Mouse (Mus musculus) adrenal gland (tissue): ENCODE results near the gene Chpf2.

Experiments
- intact Hi-C: fragments of 180-260 bp; cut with DNase I; formaldehyde crosslinking; loops from one replicate; pipeline ENCODE4 v1.15.1; 2025

Gene Chpf2

DNA sequence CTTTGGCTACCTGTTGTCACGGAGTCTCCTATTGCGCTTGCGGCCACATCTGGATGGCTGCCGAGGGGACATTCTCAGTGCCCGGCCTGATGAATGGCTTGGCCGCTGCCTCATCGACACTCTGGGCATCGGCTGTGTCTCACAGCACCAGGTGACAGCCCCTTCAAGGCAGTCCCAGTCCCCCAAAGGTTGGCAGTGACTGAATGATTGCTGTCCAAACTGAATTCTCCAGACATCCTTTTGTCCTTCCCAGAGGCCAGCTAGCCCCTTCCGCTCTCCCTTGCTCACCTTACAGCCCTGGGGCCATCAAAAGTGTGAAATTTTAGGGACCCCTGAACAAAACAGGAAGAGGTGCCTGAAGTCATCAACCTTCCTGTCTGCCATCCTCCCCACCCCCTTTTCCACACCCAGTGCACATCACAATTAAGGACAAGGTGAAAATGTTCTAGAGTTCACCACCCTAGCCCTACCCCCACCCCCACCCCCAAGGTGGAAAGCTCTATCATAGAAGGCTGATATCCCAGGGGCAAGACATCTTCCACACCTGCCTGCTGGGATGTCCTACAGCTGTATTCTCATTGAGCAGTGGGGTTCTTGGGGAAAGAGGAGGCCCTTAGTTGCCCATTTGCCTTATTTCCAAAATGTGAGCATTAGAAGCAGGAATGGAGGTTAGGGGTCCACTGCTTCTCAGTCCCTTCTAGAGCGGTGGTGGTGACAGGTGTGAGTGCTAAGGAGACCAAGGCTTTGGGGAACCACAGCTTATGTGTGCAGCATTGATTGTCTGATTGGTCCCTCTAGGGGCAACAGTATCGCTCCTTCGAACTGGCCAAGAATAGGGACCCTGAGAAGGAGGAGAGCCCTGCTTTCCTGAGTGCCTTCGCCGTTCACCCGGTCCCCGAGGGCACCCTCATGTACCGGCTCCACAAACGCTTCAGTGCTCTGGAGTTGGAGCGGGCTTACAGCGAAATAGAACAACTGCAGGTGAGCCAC, 3.3 kb downstream of the Chpf2 start:
- intact Hi-C loops, result loop anchor here (5.0 kb wide), 1 partner anchor 58 kb away; no protein-coding TSS in a partner anchor

DNA sequence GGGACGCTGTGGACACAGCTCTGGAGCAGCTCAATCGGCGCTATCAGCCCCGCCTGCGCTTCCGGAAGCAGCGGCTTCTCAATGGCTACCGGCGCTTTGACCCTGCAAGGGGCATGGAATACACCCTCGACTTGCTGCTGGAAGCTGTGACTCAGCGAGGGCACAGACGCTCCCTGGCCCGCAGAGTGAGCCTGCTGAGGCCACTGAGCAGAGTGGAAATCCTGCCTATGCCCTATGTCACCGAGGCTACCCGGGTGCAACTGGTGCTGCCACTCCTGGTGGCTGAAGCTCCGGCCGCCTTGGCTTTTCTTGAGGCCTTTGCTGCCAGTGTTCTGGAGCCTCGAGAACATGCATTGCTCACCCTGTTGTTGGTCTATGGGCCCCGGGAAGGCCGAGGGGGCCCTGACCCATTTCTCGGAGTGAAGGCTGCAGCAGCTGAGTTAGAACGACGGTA, 4.8 kb downstream of the Chpf2 start:
- intact Hi-C loops, result loop anchor here (5.0 kb wide), 1 partner anchor 59 kb away; no protein-coding TSS in a partner anchor

DNA sequence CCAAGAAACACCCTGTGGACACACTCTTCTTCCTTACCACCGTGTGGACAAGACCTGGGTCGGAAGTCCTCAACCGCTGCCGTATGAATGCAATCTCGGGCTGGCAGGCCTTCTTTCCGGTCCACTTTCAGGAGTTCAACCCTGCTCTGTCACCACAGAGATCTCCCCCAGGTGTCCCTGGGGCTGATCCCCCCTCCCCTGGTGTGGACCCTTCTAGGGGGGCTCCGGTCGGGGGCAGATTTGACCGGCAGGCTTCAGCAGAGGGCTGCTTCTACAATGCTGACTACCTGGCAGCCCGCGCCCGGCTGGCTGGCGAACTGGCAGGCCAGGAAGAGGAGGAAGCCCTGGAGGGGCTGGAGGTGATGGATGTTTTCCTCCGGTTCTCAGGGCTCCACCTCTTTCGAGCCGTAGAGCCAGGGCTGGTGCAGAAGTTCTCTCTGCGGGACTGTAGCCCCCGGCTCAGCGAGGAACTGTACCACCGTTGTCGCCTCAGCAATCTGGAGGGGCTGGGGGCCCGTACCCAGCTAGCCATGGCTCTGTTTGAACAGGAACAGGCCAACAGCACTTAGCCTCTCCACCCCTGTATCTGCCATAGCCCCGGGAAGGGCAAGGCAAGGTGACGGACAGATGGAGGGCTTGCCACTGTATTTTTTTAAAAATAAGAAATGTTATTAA, 5.4 kb downstream of the Chpf2 start:
- intact Hi-C loops, result loop anchor here (5.0 kb wide), 1 partner anchor 60 kb away; no protein-coding TSS in a partner anchor

DNA sequence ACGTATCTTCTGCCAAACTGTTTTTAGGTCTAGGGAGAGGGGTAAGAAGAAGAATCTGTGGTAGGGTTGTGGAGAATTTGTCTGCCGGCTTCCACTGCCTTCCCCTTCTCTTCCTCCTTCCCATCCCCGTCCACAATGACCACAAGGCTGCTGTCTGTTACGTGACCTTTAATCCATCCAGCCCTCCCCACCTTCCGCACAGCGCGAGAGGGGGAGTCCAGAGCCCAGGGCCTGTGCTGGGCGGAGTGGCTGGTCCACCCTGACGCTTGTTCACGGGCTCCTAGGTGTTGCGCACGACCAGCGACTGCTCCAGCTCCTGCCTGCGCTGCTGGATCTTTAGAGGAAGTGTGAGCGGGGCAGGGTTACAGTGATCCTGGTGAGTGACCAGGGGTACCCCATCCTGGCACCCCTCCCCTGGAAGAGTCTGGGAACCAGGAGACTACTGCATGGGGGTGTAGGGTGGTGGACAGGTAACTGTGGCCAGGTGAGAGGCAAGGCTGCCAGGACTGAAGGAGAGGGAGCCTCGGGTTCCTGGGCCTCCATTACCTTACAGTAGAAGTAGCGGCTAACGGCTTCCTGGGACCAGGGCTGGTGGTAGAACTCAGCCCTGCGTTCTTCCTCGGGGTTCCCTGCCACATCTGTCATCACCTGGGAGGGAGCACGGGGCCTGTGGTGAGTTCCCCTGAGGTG, 6.1 kb downstream of the Chpf2 start:
- intact Hi-C loops, result loop anchor here (5.0 kb wide), 1 partner anchor 60 kb away; no protein-coding TSS in a partner anchor

DNA sequence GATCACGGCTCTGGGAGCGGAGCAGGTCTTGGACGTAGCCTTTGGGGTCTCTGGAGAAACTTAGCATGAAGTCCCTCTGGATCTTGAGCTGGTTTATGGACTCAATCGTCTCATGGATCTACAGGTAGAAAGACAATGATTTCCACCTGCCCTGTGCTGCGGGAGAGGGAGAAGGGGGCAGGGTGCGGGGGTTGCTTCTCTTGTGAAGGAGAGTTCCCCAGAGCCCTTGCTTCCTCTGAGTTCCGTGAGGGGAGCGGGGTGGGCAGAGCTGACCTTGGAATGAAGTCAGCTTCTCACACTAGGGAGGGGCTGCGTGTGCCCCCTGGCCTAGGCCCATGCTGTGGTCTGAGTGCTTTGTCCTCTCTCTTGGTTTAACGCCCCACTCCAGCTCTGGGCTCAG, 6.7 kb downstream of the Chpf2 start:
- intact Hi-C loops, result loop anchor here (5.0 kb wide), 1 partner anchor 61 kb away; no protein-coding TSS in a partner anchor

DNA sequence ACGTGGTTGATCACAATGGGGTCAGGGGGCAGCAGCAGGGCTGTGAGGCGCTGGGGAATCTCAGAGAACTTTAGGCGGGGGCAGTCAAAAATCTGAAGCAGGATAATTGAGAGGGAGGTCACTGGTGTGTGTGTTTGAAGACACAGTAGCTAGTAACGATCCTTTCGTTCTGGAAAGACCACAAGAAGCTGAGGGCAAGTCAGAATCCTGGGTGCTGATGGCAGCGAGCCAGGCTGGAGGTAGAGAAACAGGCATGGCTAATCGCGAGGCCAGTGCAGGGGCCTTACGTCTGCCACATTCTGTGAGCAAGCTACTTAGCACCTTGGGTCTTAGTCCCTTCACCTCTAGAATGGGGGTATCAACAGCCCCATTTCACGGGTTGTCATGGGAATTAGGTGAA, 7.4 kb downstream of the Chpf2 start:
- intact Hi-C loops, result loop anchor here (5.0 kb wide), 1 partner anchor 62 kb away; no protein-coding TSS in a partner anchor

DNA sequence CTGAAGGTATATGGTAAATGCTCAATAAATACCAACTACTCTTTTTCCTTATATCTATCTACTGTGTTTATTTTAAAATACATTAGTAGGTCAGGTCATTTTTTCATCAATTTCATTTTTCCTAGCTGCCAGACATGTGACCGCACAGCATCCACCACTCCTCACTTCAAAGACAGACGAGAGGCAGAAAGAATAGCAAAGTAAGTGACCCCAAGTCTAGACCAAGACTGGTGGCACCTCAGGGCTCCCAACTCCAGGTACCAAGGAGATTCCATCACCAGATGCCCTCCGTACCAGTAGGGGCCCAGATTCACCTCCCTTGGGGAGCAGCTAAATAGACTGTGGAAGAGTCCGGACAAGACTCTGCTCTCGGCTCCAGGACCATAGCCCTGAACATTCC, 7.8 kb downstream of the Chpf2 start:
- intact Hi-C loops, result loop anchor here (5.0 kb wide), 1 partner anchor 62 kb away; no protein-coding TSS in a partner anchor

DNA sequence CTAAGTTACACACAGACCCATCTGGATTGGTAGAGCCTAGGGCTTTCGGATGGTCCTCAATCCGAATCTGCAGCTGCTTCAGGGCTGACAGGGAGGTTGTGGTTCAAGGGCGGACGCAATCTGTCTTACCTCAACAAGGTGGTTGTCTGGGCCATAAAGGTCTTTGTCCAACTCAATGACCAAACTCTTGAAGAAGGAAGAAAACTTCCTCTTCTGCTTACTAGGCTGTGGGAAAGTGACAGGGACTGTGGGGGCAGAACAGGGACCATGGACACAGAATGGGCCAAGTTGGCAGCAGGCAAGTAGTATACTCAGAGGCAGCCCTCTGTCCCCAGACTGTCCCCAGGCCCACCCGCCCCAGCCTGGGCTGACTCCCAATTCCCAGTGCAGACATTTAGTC, 8.7 kb downstream of the Chpf2 start:
- intact Hi-C loops, result loop anchor here (5.0 kb wide), 1 partner anchor 57 kb away; no protein-coding TSS in a partner anchor

DNA sequence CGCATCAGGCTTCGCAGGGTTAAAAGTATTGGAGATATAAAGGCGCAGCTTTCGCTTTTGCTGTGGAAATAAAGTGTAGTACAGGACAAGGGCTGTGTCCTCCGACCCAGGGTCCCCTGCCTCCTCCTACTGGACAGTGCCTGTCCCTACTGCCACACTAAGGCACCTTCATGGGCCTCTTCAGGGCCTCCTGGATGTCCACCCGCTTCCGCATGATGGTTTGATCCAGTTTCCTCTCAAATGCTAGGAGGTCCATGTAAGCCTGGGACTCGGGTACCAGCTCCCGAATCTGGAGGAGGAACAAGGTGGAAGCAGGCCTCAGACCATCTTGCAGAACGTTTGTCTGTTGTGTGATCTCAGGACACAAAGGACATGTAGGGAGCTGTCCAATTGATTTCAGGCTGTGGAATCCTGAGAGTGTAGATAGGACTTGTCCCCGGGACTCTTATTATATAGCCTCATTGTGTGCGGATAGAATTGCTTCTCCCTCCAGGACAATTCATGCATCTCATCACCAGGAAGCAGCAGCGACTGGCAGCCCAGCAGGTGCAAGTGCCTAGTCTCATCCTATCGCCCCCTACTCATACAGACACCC, 9.3 kb downstream of the Chpf2 start:
- intact Hi-C loops, result loop anchor here (5.0 kb wide), 1 partner anchor 56 kb away; no protein-coding TSS in a partner anchor

DNA sequence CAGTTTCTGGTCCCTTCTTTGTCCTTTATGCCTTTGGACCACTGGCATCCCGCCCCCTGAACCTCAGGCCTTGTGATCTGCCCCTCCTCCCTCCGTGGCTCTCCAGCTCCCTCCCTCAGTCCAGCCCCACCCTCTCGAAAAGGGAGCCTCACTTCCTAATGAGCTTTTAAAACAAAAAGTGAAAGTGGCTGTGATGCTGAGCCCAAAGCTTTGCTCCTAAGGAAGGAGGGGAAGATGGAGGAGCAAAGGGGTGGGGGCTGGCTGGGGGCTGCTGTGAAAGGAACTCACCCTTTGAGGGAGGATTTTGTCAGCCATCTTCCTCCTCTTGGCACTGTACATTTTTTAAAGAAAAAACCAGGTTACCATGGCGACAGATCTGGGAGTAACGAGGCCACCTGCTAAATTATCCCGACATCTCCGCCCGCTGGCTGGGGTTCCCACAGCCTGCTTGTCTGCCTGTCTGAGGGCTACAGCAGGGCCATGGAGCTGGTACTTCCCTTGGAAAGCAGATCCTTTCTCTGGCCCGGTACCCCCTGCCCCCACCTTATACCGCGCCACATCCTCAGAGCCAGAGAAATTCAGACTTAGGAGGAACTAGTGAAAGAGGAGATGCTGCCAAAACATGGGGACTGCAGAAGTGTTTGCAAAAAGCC, 10.1 kb downstream of the Chpf2 start:
- intact Hi-C loops, result loop anchor here (5.0 kb wide), 1 partner anchor 56 kb away; no protein-coding TSS in a partner anchor

DNA sequence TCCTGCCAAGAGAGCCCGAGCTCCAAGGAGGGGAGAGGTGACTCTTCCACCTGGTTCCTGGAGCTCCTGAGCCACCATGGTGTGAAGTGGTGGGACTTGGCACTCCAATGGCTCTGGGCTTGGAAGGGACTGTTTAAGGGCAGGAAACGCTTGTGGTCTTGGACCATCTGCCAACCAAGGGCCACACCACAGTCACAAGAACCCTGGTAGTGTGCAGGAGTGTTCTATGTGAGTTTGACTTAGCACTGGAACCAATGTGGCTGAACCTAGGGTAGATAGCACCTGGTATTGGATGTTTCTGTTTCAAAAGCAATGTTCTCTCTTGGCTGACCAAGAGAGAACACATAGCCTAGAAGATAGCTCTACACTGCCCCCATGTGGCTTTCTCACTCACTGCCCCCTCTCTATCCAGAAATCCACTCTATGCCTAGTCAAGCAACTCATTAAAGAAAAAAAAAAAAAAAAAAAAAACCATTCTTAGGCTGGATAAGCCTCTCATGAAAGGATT, 10.7 kb downstream of the Chpf2 start:
- intact Hi-C loops, result loop anchor here (5.0 kb wide), 1 partner anchor 55 kb away; no protein-coding TSS in a partner anchor

DNA sequence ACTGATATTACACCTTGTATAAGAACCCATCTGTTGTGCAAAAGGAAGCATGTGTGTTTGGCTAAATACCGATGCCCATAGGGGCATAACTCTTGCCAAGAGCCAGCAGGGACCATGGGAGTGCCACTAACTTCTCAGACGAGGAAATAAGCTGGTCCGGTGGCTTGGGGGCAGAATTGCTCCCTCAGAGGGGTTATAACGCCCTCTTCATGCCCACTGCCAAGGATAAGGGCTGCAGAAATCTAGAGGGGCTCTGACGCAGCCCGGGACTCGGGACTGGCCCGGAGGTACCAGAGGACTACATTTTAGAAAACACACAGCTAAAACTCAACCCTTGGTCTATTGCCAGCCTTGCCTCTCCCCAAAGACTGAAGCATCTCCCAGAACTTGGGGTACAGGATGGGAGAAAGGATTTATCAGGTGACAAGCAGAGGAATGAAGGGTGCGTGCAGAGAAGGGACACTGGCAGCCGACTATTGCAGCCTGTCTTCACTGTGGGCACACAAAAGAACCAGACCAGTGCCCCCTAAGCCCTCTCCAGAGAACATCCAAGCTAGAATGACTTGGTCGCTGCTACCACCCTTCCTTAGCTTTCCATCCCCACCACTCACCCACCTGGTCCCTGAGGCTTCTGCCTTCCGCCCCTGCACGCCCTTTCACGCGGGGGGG, 11.5 kb downstream of the Chpf2 start:
- intact Hi-C loops, result loop anchor here (5.0 kb wide), 1 partner anchor 54 kb away; no protein-coding TSS in a partner anchor

DNA sequence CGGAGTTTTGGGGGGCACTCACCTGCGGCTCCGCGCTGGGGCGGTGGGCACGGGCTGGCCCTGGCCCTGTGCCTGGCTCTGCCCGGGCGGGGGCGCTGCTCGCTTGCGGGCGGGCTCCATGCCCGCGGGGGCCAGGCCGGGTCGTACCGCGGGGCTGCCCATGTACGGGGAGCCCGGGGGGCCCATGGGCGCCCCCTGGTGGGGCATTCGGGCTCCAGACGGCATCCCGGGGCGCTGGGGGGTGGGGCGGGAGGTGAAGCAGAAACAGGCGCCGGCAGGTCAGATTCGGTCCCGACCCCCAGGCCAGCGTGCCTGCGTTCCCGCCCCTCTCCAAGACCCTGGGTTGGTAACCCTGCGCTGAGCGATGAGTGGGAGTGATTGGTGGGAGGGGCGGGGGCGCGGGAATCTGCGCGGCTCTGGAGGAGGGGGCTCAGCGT, 12.0 kb downstream of the Chpf2 start:
- intact Hi-C loops, result loop anchor here (5.0 kb wide), 1 partner anchor 54 kb away; no protein-coding TSS in a partner anchor

DNA sequence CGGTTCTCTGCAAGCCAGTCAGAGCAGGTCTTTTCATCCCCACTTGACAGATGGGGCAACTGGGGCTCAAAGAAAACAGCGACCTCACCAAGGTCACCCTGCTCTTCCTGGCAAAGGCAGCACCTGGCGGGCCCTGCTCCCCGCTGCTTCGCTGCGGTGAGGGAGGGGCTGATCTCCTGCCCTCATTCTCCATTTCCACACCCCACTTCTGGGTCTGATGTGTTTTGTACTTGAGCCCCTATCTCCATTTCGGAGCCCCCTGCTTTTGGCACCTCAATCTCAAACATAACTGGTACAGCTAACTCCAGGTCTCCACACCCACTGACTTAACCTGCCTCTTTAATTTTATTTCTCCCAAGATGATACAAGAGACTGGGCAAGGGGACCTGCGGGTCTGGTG, 12.6 kb downstream of the Chpf2 start:
- intact Hi-C loops, result loop anchor here (5.0 kb wide), 1 partner anchor 53 kb away; no protein-coding TSS in a partner anchor

DNA sequence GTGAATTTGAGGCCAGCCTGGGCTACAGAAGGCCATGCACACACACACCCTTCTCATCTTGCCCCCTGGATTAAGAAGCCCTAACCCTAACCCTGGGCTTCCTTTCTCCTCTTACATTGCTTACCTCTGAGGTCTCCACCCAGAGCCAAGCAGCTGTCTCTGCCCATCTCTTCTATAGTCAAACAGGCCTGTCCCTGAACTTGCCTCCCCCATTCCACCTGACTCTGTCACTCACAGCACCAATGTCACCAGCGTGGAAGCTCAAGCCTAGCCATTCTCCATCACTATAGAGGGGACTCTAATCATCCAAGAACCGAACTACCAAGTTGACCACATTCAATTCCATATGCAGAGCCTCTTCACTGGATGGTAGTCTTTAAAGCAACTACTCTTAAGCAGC, 13.7 kb downstream of the Chpf2 start:
- intact Hi-C loops, result no loop called here

DNA sequence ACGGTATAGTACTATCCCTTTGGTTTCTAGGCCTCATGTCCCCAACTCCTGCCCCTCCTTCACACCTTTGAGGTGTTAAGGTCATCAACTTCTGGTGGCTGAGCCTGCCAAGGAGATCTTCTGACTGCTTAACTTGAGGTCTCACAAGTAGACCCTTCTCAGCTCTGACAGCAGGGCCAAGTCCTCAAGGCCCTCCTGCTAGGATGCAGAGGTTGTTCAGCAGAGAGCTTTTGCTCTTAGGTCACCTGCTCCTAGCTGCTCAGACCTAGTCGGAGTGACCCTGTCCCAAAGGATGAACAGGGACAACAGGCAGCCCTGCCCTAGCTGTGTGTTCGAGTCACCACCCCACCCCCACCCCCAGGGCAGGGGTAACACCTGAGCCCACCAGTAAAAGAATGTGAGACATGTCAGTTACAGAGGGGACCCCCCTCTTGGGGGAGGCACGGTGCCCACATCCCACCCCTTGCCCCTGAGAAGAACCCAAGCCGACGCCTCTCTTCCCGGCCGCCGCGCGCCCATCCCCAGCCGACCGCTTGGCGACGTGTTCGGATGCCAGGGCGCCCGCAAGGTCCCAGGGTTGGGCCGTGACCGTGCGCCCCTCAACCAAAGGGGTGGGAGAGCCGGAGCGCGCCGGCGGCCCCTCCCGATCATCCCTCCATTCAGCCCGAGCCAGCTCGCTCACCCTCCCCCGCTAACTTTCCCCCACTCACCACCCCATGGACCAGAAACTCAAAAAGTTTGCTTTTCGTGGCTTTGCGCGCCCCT, 14.7 kb downstream of the Chpf2 start:
- intact Hi-C loops, result no loop called here

DNA sequence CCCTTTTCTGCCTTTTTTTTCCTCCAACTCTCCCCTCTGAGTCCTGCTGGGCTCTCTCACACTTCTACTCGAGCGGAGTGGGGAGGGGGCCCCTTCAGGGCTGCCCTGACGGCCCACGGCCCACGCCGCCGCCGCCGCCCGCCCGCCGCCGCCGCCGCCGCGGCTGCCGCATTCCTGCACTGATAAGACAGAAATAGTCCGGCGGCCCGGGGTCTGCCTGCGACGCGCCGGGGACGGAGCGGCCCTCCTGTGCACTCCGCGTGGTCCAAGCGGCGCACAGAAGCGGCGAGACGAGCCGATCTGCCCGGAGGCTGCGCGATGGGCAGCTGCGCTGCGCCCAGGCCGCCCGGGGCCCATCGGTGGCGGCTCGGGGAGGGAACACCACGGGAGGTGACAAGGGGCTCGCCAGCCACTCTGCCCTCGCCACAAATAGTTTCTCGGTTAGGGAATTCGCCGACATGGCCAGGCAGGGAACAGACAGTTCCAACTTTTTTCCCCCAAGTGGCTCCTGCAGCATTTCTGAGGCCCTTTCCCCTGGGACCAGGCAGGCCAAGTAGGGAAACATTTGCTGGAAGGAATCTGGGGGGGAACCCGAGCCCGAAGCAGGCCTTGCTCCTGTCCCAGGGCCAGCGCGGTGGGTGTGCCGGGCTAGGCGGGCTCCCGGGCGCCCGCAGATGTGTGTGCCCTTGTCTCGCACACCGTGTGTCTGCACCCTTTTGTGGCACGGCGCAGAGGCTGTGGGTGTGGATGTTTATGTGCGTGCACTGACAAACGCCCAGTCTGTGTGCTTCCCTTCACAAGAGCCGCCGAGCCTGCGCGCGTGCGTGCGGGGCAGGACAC, 15.6 kb downstream of the Chpf2 start:
- intact Hi-C loops, result no loop called here
